Mouse (Mus musculus) thymus, postnatal 14 days (tissue): ENCODE data around the gene Foxl1.

Experiments
- DNase-seq: peaks from one replicate; pipeline ENCODE4 v3.0.0; 2021

Foxl1 gene

DNA sequence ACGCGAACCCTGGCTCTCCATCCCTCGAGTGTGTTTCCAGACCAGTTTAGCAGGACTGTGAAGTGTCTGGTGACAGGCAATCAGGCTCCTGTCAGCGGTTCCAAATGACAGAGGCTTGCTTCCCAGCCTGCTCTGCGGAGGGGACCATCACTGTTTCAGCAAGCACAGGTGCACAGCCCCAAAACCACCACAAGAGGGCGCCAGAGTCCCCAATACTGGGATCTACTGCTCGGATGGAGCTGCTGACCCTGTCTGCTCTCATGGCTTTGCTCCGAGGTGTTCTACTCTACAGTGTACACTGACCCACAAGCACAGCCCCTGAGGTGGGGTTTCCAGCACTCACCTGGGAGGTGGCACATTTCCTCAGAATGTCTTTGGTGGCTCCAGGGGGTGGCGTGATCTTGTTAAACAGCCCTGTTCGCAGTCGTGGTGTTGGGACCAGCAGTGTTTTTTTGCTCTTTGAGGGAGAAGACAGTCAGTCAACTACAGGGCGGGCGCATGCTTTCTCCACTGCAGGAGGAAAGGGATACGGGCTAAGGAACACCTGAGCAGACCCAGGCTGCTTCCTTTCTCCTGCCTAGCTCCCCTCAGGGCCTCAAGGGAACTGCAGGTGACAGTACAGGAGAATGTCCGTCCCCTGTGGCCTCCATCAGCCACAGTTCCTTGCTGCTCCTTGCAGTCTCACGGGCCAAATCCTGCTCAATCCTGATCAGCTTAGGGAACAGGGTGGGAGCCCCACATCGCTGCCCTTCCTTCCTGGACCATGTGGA lies 23.5 kb upstream of the Foxl1 start:
- peak; percentile 80 for DNase-seq

GRCm38 (mm10) chr8:121107668-121108656 lies 19.8 kb upstream of the Foxl1 start, which contains the start of gene Mthfsd:
Mthfsd (minus strand) TSS chr8:121108392.
- peak; percentile 99 for DNase-seq

DNA sequence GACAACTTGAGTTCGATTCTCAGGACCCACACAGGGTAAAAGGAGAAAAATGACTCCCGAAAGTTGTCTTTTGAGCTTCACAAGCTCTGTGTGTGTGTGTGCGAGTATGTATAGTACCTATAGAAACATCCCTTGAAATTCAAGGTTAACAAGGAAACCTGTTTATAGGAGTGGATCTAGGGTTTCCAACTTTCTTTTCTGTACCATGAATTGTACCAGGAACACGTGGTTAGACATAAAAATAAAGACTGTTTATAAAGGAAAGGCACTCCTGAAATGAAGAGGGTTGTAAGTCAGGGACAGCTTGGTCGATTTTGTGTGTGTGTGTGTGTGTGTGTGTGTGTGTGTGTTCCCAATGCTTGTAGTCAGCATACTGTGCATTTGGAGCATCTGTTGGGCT lies 19.1 kb upstream of the Foxl1 start:
- DNase-seq, result no peak

DNA sequence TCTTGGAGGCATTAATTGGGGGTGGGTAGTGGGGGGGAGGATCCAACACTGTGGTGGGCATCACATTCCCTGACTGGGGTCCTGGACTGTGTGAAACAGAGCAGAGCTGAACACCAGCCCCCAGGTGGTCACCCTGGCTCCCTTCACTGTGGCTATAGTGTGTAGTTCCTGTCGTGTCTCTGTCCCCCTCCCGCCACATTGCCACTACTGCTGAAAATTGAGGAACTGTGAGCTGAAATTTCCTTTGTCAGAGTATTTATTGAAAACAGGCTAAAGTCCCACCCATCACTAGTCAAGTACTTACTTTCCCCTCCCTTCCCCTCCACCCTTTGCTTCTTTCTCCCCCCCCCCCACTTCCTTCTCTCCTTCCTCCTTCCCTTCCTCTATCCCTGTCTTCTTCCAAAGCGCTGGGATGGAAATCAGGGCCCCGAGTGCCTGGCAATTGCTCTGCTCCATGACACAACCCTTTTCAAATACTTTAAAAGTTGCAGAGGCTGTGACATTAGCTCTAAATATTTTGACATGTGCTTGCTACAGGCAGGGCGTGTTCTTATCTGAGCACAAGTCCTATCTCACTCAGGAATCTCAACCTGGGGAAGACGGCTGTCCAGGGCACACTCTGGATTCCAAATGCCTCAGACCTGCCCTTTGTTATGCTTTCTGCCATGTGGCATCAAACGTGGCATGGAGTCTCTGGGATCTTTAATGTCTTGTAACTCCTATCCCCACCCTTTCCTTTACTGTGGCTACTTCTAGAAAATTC lies 16.4 kb upstream of the Foxl1 start:
- DNase-seq, result no peak

- peak; percentile 95 for DNase-seq
Observed at GRCm38 (mm10) chr8:121113261-121113660, 14.5 kb upstream of the Foxl1 start.

GRCm38 (mm10) chr8:121115136-121115535 lies 12.6 kb upstream of the Foxl1 start:
- DNase-seq, result no peak

DNA sequence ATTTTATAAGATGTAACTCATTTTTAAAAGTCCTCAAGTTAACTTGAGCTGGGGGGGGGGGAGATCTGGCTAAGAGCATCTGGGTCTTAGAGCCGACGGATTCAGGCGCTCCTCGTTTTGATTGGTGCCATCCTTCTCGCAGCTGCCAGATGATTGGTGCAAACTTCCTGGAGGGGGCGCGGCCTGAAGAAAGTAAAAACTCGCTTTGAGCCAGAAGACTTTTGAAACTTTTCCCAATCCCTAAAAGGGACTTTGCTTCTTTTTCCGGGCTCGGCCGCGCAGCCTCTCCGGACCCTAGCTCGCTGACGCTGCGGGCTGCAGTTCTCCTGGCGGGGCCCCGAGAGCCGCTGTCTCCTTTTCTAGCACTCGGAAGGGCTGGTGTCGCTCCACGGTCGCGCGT lies 11.8 kb upstream of the Foxl1 start, which contains the start of gene Foxc2:
Gene Foxc2 (plus strand): TSS at position 224 of the 400 bp plus-strand sequence.
- peak; percentile 76 for DNase-seq

DNA sequence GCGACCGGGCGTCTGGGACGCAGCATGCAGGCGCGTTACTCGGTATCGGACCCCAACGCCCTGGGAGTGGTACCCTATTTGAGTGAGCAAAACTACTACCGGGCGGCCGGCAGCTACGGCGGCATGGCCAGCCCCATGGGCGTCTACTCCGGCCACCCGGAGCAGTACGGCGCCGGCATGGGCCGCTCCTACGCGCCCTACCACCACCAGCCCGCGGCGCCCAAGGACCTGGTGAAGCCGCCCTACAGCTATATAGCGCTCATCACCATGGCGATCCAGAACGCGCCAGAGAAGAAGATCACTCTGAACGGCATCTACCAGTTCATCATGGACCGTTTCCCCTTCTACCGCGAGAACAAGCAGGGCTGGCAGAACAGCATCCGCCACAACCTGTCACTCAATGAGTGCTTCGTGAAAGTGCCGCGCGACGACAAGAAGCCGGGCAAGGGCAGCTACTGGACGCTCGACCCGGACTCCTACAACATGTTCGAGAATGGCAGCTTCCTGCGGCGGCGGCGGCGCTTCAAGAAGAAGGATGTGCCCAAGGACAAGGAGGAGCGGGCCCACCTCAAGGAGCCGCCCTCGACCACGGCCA lies 11.1 kb upstream of the Foxl1 start:
- no peak for DNase-seq

DNA sequence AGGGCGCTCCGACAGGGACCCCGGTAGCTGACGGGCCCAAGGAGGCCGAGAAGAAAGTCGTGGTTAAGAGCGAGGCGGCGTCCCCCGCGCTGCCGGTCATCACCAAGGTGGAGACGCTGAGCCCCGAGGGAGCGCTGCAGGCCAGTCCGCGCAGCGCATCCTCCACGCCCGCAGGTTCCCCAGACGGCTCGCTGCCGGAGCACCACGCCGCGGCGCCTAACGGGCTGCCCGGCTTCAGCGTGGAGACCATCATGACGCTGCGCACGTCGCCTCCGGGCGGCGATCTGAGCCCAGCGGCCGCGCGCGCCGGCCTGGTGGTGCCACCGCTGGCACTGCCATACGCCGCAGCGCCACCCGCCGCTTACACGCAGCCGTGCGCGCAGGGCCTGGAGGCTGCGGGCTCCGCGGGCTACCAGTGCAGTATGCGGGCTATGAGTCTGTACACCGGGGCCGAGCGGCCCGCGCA lies 10.5 kb upstream of the Foxl1 start:
- no peak for DNase-seq

GRCm38 (mm10) chr8:121117906-121118305 lies 9.8 kb upstream of the Foxl1 start:
- DNase-seq, result no peak

DNA sequence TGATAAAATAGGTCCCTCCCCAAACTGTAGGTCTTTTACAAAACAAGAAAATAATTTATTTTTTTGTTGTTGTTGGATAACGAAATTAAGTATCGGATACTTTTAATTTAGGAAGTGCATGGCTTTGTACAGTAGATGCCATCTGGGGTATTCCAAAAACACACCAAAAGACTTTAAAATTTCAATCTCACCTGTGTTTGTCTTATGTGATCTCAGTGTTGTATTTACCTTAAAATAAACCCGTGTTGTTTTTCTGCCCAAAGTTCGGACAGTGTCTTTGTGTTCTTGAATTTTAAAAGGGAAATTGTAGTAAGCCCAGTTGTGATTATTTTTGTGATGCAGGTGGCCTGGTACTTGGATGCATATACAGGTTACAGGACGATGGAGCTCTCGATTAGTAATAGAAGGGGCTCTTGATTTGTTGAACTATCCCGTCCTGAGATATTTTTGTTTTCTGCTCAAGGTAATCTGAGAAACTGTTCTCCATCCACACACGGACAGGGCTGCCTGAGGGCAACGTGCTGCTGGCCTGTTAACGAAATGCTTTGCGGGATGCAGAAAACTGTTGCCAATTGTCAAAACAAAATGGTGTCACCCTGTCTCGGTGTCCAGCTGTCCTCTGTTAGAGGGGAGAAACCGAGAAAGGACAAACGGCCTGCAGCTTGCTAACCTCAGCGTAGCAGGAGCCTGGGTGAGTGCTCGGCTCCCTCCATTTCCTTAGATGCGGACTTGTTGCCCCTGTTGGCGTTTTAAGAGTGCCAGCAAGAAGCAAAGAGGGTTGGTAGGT lies 8.9 kb upstream of the Foxl1 start:
- no peak for DNase-seq

DNA sequence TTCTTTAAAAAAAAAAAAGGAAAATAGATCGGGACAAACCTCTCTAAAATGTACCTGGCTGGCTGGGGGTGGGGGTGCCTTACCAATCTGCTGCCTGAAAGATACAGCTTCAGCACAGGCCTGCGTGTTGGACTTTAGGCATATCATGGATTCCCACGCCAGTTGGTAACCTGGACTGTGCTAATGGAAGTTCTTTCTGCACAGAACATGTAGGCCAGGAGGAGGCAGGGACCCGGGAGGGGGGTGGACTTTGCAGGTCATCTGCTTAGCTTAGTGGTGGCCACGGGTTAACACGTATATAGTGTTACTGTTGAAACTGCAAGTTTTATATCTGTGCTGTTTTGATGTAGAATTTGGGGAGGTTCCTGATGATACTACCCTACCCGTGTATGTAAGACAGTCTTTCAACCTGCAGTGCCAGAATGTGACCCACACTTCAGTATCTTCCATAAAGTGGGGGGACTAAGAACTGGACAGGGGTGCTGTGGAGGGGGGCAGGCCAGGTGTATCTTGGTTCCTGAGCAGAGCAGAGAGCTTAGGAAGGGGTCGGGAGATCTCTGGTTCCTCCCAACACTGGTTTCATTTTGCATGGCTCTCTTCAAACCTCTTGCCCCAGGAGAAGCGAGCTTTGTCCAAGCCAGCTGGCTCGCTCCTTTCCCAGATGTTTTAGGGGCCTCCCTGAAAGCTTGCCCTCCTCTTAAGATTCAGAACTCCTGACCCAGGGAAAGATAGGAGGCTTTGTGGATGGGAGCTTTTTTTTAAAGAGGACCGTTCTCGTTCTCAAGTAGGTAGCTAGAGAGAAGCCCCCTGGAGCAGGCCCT lies 7.9 kb upstream of the Foxl1 start:
- DNase-seq, result no peak

DNA sequence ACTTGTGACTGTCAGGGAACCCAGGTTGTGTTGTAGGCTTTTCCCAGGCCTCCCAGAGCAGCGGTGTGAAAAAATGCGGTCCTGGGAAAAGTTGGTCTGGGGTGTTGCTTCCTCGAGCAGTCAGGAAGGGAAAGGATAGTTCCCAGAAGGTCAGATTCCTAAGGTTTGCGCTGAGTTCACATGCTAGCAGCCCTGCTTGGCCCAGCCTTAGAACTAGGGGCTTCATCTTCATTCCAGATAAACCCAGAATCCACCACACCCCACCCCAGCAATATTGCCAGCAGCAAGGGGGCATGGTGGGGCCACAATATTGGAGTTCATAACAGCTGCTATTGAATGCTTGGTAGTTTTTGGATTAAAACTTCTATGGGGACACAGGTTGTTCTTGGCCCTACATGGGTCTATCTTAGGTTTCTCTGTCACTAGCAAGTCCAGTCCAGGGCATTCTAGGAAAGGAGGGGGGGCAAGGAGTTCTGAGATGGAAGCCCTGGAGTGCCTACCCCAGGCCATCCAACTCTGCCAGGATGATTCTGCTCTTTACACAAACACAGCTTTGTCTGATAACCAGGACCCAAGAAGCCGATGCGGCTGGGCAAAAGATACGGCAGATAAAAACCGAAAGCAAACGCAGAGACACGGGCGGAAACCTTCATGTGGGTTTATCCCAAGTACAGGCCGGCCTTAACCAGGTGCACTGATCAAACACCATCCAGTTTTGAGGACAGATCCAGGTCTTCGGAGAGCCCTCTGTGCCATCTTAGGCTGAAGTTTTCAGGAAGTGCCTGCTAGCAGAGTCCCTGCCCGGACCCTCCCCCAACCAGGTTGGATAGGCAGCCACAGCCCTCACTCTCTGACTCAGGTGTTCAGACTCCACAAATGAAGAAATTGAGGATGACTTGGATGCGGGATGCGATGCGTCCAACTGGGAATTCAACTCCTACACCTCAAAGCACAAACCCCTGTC lies 7.0 kb upstream of the Foxl1 start:
- DNase-seq, result no peak

DNA sequence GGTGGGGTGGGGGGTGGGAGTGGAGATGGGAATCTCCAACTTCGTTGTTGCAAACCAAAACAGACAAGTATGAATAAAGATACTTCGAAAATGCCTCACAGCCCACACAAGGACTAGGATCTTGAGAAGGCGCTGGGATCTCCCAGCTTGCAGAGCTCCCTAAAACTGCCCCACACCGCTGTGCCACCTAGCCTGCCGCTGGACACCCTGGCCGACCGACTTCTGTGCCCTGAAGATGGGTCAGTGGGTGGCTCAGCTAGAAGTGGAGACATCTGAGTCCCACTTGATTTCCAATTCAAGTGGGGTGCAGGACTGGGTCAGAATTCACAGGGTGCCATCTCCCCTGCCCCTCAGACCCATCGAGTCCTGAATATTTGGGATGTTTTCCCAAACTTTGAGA lies 6.0 kb upstream of the Foxl1 start:
- no peak for DNase-seq

DNA sequence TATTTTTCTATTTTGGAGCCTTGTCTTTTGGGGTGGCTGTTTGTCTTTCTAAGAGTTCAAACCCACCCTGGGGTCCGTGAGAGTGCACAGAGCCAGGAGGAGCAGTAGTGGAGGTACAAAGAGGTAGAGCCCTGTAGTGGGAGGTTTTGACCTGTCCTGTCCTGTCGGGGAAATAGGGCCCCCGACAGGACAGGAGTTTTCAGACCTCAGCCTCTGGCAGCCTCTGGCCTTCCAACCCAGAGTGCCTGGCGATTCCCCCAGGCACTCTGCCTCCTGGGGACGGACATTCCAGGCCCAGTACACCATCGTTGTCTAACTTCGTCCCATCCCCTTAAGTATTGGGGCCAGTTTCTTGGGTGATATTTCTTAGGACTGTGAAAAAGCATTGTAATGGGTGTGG lies 5.4 kb upstream of the Foxl1 start:
- no peak for DNase-seq

- DNase-seq, result no peak
Observed at GRCm38 (mm10) chr8:121123113-121123512, 4.6 kb upstream of the Foxl1 start.

DNA sequence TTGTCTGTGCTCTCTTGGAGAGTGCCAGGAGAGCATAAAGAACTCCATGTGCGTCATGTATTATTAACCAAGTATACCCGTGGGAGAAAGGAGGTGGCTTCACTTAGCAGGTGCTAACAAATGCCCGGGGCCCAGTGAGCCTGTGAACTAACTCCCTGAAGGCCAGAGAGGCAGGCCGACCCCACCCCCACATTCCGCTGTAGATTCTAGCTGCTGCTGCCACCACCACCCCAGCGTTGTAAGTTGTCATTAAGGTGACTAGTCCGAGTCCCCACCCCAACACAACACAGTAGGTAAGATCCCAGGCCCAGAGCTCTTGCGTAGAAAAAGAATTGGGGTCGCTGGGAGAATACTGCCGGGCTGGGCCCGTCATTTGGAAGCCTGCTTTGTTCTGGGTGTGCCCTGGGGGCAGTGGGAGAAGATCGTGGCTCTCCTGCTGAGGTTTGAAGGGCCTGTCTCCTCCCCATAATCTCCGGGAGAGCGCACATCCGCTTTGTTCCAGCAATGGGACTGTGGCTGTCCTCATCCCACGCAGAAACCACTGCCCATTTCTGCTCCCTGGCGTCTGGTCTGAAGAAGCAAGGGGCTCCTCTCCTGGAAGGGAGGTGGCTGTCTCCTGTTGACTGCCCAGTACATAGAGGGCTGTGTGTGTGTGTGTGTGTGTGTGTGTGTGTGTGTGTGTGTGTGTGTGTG lies 3.0 kb upstream of the Foxl1 start:
- DNase-seq, result no peak

- DNase-seq, result peak; percentile 29
Observed at GRCm38 (mm10) chr8:121125311-121125876, 2.3 kb upstream of the Foxl1 start.
